Mouse (Mus musculus) E14TG2a.4 (cell line): ENCODE measurements around the gene Ephx1.

Experiments used
- CTCF ChIP-seq: conservative IDR thresholded peaks from 2 replicates; pipeline ENCODE4 v1.5.1; 2014; ENCODE audit warnings: low read length
- NANOG ChIP-seq: IDR thresholded peaks from 2 replicates; pipeline ENCODE4 v1.6.1; 2014; ENCODE audit warnings: borderline replicate concordance, low read length, mixed read lengths
- POU5F1 ChIP-seq: IDR thresholded peaks from 2 replicates; pipeline ENCODE4 v1.6.1; 2014; ENCODE audit warnings: low read length, borderline replicate concordance

- TF ChIP-seq CTCF, result no peak
- TF ChIP-seq NANOG, result no peak
- no peak for TF ChIP-seq POU5F1
These were observed 54.9 kb downstream of the Ephx1 start for GRCm38 (mm10) chr1:180965786-180966185.
